ENCODE assay signal across 2 mouse cellular contexts in the genomic region with DNA sequence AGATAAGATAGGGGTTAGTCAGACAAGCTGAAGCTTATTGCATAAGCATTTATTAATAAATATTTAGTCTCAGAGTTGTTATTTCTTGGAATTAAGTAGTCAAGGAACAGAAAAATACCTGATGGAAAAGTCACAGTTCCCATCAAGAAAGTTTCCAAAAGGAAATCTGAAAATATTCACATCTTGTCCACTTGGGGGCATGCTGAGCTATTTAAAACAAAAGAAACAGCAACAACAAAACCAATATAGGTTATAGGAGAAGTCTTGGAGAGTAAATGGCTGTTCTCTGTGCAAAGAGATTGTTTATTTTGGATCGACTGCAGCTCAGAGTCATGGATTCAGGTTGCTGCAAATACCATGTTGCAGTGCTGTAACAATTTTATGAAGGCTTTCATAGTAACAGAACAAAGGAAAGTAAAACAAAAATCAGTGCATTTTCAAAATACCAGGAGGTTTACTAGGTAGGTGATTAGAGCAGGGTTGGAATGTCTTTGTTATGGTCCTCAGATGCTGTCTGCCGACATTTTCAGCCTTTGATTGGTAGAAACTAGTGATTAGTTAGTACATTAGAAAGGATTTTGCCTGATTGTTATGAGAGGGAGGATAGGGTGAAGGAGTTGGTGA.
A peak's percentile ranks its signal among the peaks of the same experiment; 100 is the strongest.
TF ChIP-seq lines count a peak whose summit lies in the region.

No protein-coding gene starts in this region.

TF ChIP-seq in CH12.LX, 34 proteins besides CTCF, POLR2A, EP300 and RAD21:
- TF ChIP-seq SMC3 (IDR thresholded peaks at IDR 0.05; ENCODE audit: low read depth, low read length), result peak; percentile 32
- TF ChIP-seq ZNF384 (IDR thresholded peaks at IDR 0.05; ENCODE audit: low read depth, low read length), result no peak

TF ChIP-seq in MEL, 35 proteins besides CTCF, POLR2A, EP300 and RAD21:
- no peak for TF ChIP-seq MEF2A (IDR thresholded peaks at IDR 0.05; ENCODE audit: extremely low read depth, insufficient replicate concordance, low read depth, low read length, poor library complexity, severe bottlenecking)
- peak; percentile 25; the same call in 1 of the 2 replicates for TF ChIP-seq SMC3 (IDR thresholded peaks at IDR 0.05; ENCODE audit: low read depth, low read length)
